Mouse (Mus musculus): ENCODE data around the gene 2310030G06Rik.

2310030G06Rik gene

DNA sequence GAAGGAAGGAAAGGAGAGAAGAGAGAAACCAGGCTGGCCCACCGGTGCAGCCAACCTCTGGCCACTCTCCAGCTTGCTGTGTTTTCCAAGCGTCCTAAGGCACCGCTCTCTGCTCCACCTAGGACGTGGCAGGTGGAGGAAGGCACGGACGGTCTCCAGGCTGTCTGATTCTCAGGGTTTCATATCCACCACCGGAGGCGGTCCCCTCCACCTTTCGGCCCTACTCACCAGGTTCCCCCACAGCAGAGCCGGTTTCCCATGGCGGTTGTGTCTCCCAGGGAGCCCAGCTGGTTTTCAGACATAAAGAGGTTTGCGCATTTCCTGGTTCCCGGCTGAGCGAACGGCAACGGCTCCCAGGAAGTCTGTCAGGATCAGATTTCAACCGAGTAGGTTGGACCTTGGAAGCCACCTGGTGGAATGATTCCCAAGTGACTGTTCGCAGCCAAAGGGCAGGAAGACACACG is at the start of gene 2310030G06Rik:
2310030G06Rik (minus strand) TSS at position 323 of the 464 bp plus-strand sequence.
- DNase-seq (ENCODE audit: low read depth, low spot score) = peak; percentile 52

DNA sequence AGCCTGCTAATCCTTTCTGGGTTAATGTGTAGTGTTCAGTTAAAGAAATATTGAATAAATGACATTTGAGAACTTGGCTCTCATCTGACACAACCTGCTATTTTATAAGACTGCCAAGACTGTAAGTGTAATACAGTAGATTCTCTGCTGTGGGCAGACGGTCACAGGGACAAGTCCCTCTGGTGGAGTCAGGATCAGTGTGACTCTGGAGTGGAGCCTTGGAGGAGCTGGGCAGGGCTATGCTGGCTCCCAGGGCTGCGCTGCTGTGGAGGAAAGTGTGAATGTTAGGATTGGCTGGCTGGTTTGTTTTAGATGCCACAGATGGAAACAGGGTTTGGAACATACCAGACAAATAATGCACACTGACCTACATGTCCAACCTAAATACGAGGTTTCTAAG is 48.9 kb upstream of the 2310030G06Rik start:
- no peak for DNase-seq (ENCODE audit: low read depth, low spot score)

DNA sequence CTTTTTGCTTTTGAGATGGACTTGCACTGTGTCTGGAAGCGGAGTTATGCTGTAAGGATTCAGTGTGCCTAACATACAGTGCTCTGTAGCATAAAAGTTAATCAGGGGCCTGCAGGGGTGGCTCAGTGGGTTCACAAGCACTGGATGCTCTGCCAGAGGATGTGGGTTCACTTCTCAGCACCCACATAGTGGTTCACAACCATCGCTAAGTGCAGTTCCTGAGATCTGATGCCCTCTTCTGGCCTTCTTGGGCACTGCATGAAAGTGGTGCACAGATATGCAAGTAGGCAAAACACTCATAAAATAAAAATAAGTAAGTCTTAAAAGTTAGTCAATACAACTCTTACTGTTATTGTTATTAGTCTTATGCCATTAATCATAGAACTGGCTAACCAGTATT is 35.8 kb upstream of the 2310030G06Rik start:
- DNase-seq (ENCODE audit: low read depth, low spot score) = no peak

DNA sequence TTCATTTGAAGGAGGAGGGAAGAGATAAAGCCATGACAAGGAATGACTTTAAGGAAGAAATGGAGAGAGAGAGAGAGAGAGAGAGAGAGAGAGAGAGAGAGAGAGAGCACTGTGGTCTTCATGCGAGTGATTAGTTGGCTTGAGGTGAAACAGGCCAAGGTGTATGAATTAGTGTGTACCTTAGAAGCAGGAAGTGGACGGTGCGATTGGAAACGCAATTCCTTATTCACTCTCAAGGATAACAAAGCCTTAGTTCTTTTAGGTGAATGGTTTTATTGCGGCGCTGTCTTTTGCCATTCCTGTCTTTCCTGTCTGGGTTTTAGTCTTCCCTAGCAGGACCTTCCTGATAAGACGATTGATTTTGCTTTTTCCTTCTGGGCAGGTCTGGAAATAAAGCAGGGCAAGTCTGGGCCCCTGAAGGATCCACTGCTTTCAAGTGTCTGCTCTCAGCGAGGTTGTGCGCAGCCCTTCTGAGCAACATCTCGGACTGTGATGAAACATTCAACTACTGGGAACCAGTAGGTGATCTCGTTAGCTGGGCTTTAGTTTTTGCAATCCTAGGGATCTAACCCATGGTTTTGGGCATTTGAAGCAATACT is 29.9 kb upstream of the 2310030G06Rik start:
- no peak for DNase-seq (ENCODE audit: low read depth, low spot score)

DNA sequence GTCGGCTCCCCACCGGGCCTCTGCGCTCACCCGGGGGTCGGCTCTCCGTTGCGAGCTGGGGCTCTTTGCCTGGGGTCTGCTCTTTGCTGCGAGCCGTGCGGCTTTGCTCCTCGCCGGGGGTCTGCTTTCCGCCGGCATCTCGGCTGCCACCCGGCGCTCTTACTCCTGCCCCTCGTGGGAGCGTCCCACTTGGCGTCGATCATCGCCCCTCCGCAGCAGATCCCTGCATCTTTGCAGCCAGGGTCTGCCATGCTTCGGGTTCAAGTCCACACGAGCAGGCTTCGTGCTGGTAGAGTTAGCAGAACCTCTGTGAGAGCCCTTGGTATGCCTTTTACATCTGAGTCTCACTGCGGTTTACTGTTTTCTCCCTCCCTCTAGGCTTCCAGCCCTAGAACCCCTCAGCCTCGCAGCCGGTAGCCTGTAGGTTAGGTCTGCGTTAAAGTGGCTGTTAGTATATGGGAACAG is 29.4 kb upstream of the 2310030G06Rik start:
- DNase-seq (ENCODE audit: low read depth, low spot score) = no peak

DNA sequence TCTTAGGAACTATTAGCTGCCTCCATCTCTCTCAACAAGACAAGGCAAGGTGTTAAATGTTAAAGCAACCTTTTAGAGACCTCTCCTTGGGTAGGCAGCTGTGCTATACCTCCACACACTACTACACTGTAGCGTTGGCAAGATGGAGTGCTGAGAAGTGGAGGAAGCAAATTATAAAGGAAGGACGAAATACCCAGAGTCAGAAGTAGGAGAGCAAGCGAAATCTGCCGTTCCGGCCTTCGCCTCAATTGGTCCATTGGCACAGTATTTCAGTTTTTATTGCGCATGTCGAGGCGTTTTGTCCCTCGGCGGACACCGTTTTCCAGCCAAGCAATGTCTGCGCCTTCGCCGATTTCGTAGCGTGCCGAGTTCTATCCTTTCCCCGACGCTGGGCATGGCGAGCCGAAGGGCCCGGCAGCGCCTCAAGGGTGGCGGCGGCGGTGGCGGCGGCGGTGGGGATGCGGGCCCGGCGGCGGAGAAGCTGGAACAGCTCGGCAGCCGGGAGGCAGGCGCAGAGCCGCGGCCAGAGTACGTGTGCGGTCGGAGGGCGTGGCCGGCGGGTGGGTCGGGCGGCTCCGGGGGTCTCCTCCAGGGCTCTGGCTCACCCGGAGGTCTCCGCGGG is 28.8 kb upstream of the 2310030G06Rik start, which contains the start of the genes Alg9 and 1110032A03Rik:
Alg9 (plus strand) TSS at position 29 of the 622 bp plus-strand sequence.
1110032A03Rik (minus strand) TSS at position 530 of the 622 bp plus-strand sequence.
- DNase-seq (ENCODE audit: low read depth, low spot score) = no peak

DNA sequence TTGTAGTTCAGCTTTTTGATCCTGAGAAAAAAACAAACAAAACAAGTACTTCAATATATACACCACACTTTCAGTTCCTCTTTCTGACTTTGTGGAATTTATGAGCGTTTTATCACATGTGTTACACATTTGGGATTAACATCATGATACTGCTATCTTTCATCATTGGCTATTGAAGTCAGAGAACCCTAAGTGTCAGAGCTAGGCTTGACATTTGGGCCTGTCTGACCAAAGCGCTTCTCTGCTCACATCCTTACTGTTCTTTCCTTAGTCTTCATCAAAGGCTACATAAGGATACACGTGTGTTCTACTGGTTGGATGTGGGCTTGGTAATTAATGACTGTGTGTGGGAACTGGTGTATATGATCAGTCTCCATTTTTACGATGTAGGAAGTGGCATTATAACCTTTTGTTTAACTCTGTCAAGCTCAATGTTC is 27.7 kb upstream of the 2310030G06Rik start:
- no peak for DNase-seq (ENCODE audit: low read depth, low spot score)

DNA sequence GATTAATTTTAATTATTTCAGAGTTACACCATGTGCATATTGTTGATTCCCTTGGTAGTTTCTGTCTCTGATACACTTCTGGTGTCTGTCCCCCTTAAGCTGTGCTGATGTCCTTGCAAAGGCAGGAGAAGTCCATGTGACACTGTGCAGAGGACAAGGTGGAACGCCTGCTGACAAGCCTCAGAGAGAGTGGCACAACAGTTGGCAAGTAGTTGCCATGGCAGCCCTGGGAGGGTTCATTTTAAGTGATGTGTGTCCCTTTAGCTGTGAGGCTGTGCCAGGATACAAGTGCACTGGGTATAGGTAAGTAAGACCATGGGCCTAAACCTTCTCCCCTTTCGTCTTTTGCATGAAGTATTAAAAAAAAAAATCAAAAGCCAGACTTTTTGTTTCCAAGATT is 23.7 kb upstream of the 2310030G06Rik start:
- DNase-seq (ENCODE audit: low read depth, low spot score) = no peak

DNA sequence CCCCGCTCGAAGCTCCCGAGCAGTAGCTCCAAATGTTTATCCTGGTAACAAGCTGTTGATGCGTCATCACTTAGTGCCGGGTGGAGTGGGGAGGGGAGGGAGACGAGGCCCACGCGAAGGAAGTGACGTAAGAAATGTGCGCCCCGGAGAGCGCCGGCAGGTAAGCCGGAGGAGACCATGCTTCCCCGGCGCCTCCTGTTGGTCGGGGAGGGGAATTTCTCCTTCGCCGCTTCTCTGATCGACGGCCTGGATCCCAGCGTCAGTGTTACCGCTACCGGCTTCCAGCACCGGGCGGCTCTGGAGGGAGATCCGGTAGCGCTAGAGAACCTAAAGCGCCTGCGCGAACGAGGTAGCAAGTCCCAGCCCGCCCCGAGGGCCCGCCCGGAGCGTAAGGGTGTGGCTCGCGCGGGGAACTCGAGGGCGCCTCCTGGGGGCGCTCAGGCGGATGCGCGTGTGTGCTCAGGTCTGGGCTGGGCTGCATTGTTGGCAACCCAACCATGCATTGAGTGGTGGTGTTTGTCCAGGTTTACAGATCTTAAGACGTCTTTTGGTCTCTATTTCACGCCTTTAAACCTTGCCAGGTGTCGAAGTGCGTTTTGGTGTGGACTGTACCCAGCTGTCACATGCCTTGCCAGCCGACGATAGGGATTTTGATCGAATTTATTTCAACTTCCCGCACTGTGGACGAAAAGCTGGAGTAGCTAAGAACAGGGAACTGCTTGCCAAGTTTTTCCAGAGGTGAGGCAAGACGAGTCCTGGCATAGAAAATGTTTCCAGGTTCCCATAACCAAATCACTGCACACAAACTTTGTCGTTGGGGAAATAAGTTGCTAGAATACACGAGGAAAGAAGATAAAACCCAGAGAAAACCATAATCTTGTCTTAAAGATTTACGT is 22.0 kb upstream of the 2310030G06Rik start, which contains the start of gene Fdxacb1:
Fdxacb1 (plus strand) TSS at position 130 of the 896 bp plus-strand sequence.
- DNase-seq (ENCODE audit: low read depth, low spot score) = peak; percentile 94

DNA sequence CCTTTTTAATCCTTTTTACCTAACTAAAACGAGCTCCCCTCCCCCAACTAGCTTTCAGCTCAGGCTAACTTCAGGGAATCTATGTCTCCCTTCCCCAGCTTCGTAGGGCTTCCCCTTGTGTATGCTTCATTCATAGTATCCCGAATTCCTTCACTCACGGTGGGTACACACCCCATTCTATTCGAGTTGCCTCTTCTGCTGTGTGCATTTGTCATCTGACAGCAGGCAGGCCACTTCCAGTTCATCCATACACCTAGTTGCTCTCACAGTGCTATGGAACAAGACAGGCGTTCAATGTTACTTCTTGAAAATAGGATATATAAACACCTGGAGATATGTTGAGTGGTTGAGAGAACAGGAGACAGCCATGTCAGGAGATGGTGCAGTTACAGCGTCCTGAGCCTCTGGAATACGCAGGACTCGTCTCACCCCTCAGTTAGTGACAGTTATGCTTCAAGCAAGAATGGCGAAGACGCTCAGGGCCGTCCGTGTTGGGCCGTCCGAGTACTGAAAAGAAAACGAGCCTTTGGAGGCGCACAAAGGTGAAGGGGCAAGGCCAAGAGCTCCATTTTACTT is 21.3 kb upstream of the 2310030G06Rik start:
- DNase-seq (ENCODE audit: low read depth, low spot score) = no peak

DNA sequence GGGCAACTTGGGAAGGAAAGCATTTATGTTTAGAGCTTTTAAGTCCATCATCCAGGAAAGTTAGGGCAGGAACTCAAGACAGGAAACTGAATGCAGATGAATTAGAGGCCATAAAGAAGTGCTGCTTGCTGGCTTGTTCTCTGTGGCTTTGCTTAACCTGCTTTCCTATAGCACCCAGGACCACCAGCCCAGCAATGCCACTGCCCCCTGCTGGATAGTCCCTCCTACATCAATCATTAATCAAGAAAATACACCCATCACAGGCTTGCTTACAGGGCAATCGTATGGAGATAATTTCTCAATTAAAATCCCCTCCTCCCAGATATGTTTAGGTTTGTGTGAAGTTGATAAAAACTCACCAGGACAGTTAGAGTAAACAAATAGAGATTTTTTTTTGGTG is 17.0 kb upstream of the 2310030G06Rik start:
- no peak for DNase-seq (ENCODE audit: low read depth, low spot score)

DNA sequence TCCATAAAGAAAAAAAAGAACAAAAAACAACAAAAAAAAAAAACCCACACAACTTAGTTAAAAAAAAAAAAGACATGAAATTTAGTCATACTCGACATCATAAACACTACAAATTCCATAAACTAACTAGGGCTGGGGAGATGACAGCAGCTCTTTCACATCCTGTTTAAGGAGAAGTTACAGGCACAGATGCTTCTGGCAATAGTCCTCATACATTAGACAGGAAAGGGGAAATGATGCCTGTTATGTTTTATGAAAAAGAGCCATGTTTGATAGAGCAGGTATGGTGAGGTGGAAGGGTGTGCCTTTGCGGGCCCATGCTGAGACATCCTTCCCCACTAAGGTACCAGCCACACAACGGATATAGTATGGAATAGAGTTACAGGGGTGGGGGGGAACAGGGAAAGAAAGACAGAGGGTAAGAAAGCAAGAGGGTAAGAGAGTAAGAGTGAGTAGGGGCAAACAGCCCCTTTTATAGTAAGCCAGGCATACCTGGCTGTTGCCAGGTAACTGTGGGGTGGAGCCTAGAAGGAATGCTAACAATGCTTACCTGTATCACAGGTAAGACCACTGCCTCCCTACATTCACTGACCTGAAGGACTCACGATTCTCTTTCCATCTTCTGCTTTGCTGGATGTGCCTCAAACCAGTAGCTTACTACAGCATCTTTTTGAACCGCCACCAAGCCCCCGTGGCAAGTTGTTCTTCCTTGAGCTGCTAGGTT is 15.3 kb upstream of the 2310030G06Rik start:
- no peak for DNase-seq (ENCODE audit: low read depth, low spot score)

DNA sequence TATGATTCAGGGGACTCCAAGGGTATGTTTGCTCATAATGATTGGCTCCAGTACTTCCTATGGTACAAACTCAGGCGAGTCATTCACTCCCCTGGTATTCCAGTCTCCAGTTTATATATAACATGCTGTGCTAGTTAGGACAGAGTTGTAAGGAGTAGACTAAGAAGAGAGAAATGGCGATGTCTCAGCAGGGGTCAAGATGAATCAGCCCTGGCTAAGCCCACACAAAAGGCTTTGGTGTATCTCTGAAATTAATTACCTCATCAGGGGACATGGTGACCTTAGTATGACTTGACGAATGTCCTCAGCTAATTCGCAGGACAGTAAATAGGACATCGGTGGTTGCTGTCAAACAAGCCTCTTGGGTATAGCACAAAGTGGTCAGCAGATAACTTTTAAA is 10.4 kb upstream of the 2310030G06Rik start:
- DNase-seq (ENCODE audit: low read depth, low spot score) = no peak

DNA sequence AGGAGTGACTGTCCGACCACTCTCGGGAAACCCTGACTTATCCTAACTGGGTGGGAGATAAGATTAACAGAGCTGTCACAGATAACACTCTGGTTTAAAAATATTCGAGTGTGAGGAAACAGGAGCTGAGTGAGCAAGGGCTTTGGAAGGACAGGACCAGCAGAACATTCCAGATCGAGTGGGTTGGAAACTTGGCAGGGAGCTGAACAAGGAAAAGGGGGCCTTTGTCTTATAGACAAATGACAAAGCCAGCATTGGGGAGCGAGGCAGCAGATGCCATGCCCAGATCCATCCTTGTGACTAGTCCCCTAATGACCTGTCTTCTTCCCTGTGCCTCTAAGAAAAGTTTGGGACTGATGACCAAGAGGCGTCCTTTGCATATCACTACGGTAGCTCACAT is 7.6 kb upstream of the 2310030G06Rik start:
- no peak for DNase-seq (ENCODE audit: low read depth, low spot score)

DNA sequence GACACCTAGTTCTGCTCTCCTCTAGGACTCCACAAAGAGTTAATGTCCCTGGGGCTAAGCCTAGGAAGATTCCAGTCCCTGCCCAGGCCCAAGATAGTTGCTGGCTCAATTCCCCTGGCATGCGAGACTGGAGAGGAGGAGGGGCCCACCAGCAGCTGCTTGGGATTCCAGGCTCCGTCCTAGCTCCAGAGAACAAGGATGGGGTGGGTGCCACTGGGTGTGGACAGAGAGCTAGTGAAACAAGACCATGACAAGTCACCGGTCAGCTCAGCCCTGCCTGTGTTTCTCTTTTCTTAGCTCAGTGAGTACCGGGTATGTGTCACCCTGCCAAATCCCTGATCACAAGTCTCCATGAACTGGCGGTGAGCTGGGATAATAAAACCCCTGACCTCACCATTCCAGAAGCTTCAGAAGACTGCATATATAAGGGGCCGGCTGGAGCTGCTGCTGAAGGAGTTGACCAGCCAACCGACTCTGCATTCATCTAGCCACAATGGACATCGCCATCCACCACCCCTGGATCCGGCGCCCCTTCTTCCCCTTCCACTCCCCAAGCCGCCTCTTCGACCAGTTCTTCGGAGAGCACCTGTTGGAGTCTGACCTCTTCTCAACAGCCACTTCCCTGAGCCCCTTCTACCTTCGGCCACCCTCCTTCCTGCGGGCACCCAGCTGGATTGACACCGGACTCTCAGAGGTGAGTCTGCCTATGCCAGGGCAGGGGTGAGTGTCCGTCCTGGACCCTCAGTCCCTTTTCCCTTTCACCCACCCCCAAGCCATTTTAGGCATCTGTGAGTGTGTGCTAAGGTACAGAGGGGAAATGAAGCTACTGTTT is 6.7 kb upstream of the 2310030G06Rik start:
- no peak for DNase-seq (ENCODE audit: low read depth, low spot score)

DNA sequence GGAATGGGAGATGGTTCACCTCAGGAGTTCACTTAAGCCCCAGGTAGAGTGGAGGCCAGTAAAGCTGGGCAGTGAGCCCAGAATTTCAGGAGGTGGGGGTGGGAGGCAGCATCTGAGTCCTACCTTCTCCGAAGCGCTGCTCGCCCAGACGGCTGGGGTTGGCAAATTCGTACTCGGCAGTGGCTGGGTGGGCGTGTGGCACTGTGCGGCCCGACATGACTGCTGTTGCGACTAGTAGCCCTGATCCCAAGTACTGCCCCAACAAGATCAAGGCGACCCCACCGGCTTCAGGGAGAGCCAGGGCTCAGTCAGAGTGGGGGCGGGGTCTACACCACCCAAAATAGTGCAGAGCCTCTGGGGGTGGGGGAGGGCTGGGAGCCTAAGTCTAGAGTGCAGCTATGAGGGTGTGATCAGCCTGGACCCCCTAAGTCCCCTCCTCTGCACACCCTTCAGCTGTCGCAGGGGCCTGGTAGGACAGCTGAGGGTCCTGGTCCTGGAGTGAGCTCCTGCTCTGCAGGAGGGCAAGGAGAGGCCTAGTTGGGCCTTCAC is 5.8 kb upstream of the 2310030G06Rik start, which contains the start of gene Hspb2:
Hspb2 (minus strand) TSS at position 301 of the 549 bp plus-strand sequence.
- DNase-seq (ENCODE audit: low read depth, low spot score) = no peak

DNA sequence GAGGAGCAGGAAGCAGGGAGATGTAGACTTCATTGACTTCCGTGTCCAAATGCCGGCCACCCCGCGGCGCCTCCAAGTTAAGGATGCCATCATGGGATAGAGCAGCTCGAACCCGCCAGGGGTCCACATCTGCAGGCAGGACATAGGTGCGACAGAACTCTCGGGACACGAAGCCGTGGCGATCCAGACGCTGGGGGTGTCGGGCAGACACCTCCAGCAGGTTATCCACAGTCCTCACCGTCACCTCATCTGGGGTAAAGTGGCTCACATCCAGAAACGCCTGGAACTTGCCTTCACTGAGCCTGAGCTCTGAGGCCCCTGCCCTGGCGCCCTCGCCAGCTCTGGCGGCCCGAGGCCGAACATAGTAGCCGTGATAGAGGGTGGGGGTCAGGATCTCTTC is 5.0 kb upstream of the 2310030G06Rik start, which contains the start of gene Cryab:
Cryab (plus strand) TSS at position 3 of the 400 bp plus-strand sequence.
- DNase-seq (ENCODE audit: low read depth, low spot score) = no peak

DNA sequence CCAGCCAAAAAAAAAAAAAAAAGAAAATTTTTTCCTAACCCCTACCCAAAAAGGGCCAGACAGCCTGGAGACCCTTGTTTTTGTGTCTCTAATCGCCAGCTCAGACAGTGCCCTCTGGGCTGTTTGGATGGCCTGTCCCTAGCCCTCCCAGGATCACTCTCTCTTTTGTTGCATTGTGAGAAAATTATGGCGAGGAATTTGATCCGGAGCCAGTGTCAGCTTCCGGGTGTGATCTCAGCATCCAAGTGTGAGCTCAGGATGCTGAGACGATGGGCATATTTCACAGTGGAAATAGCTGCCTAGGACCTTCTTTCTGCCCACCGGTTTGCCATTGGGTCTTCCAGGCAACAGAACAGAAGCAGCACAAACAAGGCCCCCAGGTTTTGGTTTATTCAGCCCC is 4.4 kb upstream of the 2310030G06Rik start:
- no peak for DNase-seq (ENCODE audit: low read depth, low spot score)

DNA sequence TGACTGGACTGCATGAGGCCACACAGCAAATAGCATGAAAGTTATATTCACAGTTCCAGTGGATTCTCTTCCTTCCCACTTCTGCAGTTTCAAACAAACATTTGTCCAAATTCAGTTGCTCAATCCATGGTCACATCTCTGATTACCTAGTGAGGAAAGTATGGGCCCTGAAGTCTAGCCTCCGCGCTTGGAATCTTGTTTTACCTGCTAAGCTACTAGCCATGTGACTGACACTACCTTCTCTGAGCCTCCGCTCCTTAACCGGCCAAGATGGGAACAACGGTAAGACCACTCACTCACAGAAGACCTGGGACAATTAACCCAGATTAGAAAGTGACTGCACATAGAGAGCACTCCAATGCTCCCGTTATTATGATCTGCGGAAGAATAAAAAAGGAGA is 530 bp downstream of the 2310030G06Rik start:
- DNase-seq (ENCODE audit: low read depth, low spot score) = no peak

DNA sequence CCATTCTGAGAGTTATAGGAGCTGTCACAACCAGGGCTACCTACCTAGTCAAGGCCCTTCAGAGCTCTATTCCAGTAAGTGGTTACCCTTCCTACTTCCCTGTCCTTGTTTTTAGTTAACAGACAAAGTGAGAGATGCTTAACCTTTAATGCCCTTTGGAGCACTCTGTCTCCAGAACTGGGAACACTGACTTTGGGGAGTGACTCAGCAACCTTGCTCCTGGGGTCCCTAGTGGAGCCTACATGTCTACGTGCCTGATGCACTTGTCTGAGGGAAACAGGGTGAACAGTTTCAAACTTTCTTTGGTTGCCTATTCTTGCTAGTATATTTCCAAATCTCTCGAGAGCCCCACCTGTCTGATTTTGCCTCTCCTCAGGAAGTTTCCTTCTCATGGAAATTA is 3.6 kb downstream of the 2310030G06Rik start:
- no peak for DNase-seq (ENCODE audit: low read depth, low spot score)

Measured in WW6 (cell line).